Mouse (Mus musculus) liver, adult (tissue): ENCODE results near the gene Atp6v1g2.

Source experiments
- GATA4 ChIP-seq: IDR thresholded peaks from 2 replicates; pipeline ENCODE4 v1.6.1; 2014; ENCODE audit warnings: mild to moderate bottlenecking, low read length; ENCODE audit not compliant: insufficient replicate concordance

Atp6v1g2 gene

DNA sequence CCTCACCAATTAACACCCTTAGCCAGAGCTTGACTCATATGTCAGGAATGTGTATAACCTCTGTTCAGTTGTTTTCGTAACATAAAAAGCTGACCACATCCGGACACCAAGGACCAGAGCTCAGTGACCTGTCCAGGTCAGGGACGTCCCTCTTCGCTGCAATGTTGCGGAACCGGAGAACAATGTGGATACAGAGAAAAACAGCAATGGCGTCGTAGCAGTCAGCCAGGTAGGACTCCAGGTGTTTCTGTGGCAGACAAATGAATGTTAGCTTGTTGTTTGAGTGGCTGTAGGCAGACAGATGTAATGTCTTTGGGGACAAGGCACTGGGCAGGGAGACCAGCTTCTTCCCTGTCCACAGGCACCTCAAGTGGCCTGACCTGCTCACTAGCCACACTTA is 44.6 kb downstream of the Atp6v1g2 start:
- TF ChIP-seq GATA4 = no peak

DNA sequence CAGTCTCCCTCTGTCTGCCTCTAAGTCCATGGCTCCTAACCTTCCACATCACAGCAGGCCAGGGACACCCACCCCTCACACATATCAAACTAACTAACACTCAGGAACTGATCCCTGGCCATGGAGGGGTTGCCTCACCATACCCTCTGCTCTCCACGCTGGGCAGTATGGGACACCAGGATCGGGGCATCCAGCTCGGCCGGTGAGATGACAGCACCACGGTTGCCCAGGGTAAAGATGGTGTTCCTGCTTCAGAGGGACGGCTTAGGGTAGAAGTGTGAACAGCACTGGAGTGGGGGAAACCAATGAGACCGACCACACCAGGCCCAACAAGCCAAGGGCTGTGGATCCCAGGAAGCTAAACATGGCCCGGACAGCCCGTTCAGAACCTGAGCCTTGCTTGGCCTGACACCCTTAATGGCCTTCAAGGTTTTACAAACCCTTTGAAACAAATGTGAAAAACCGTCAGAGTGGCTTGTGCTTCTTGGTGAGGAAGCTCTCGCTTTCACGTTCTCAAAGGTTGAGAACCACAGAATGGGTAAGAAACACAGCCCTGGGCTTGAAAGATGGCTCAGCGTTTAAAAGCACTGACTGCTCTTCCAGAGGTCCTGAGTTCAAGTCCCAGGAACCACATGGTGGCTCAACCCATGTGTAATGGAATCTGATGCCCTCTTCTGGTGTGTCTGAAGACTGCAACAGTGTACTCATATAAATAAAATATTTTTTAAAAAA is 45.7 kb downstream of the Atp6v1g2 start:
- TF ChIP-seq GATA4 = no peak

DNA sequence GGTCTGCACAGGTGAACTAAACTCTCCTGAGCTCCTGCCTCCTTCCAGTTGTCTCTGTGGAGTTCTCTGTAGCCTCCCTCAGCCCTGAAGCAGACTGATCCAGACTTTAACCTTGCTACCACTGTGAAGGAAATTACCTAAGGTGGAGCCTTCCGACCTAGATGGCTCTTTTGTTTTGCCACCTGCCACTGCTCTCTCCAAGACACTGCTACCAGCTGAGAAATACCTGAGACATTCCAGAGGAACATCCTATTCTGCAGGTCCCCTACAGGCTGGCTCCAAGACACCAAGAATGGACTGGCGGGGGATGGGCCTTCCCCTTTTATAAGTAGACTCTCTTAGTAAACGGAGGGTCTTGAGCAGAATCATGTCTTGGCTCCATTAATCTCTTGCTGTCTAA is 46.8 kb downstream of the Atp6v1g2 start:
- TF ChIP-seq GATA4 = no peak

DNA sequence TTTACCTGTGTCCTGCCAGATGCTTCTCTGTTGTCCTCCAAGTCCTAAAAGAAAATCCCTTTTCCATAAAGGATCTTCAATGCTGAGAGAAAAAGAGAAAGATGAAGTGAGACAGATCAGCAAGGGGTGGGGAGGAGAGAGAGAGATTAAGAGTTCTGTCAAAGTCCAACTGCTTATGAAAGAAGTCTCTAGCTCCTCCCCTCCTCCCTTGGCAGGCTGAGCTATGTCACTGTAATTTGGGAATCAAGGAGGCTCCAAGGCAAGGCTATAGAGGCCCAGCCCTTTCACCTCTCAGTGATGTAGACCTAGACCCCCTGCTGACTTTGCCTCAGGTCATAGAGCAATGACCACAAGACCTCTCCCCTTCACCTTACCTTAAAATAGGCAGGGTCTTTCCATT is 52.0 kb downstream of the Atp6v1g2 start:
- TF ChIP-seq GATA4 = no peak
